Mouse (Mus musculus) brain, embryonic 14.5 days (tissue): ENCODE measurements around the gene Urod.

ENCODE experiments used
- CTCF ChIP-seq: fragments of 200-500 bp; IDR thresholded peaks from 2 replicates; pipeline ENCODE4 v1.5.1; 2012; ENCODE audit warnings: inconsistent platforms, mild to moderate bottlenecking, moderate library complexity, borderline replicate concordance; ENCODE audit not compliant: insufficient read depth, insufficient read length; ENCODE audit errors: extremely low read depth
- POLR2A ChIP-seq: fragments of 200-500 bp; IDR thresholded peaks from 2 replicates; pipeline ENCODE4 v1.6.1; 2012; ENCODE audit warnings: mild to moderate bottlenecking, inconsistent platforms, borderline replicate concordance; ENCODE audit not compliant: poor library complexity, insufficient read depth, insufficient read length, severe bottlenecking; ENCODE audit errors: extremely low read depth

GRCm38 (mm10) chr4:116954951-116955350, 39.3 kb downstream of the Urod start:
- no peak for TF ChIP-seq POLR2A
- TF ChIP-seq CTCF, result no peak
